Mouse (Mus musculus) left cerebral cortex, adult 18-20 months (tissue): Measurements from ENCODE around the gene Serping1. TPM values are rescaled to one million over a fixed set of nuclear protein-coding genes. Genes with fewer than 3 reads are reported as not detected.
"Not testable (repeated sequence)": the region's sequence is repeated elsewhere in the genome, so short reads cannot be mapped to it uniquely, and the experiment has no call there.

Experiments used
- DNase-seq, 2 experiments: peaks; one replicate each; pipeline ENCODE4 v3.0.0; 2021 to 2022; ENCODE audit warnings: low spot score in 2 of 2, mixed read lengths in 1 of 2
- long read RNA-seq, 2 experiments: library from polyadenylated mRNA; stranded (forward); transcript quantifications; one replicate each; pipeline ENCODE4 v2.0.0; 2021
- total RNA-seq, 2 experiments: library from RNA; stranded (reverse); gene quantifications; 2 replicates each; pipeline ENCODE4 v1.2.3; 2021

Gene Serping1
- total RNA-seq: 1 to 10 TPM; 8.5 to 9.2 TPM
- long read RNA-seq, experiment 1, transcript Serping1-201 (8 exons, 1,768 nt): major isoform, 5 of 37 reads
- long read RNA-seq, experiment 1, partial matches to known transcripts: 29 of 37 reads
- long read RNA-seq, experiment 1, other reads (novel, unspliced or antisense): 3 of 37 reads
- long read RNA-seq, experiment 2, partial matches to known transcripts: 6 of 6 reads
- long read RNA-seq, experiment 2, other reads (novel, unspliced or antisense): 0 of 6 reads

GRCm38 (mm10) chr2:84775241-84775640 is at the start of gene Serping1:
Gene Serping1 (minus strand): TSS chr2:84775444.
- no peak for DNase-seq

GRCm38 (mm10) chr2:84823237-84823636 is 48.0 kb upstream of the Serping1 start:
- DNase-seq: no peak

- DNase-seq: no peak
Observed at GRCm38 (mm10) chr2:84822552-84822951, 47.3 kb upstream of the Serping1 start, which contains the start of gene Smtnl1. Gene Smtnl1 (minus strand): TSS chr2:84822652.

GRCm38 (mm10) chr2:84819861-84820260 is 44.6 kb upstream of the Serping1 start:
- peak; percentile 28 to 39 for DNase-seq

GRCm38 (mm10) chr2:84812676-84813075 is 37.4 kb upstream of the Serping1 start:
- DNase-seq: no peak

GRCm38 (mm10) chr2:84811880-84812279 is 36.6 kb upstream of the Serping1 start:
- DNase-seq: no peak

GRCm38 (mm10) chr2:84810886-84811577 is 35.8 kb upstream of the Serping1 start:
- DNase-seq: peak; percentile 83 to 85

GRCm38 (mm10) chr2:84810526-84810885 is 35.3 kb upstream of the Serping1 start:
- DNase-seq: no peak

GRCm38 (mm10) chr2:84809330-84809729 is 34.1 kb upstream of the Serping1 start:
- no peak for DNase-seq

- no peak for DNase-seq
Observed at GRCm38 (mm10) chr2:84806546-84806945, 31.3 kb upstream of the Serping1 start.

- DNase-seq: no peak
Observed at GRCm38 (mm10) chr2:84803963-84804362, 28.7 kb upstream of the Serping1 start.

- not testable (repeated sequence) for DNase-seq
Observed at GRCm38 (mm10) chr2:84801223-84801622, 26.0 kb upstream of the Serping1 start.

- no peak for DNase-seq
Observed at GRCm38 (mm10) chr2:84800304-84800703, 25.1 kb upstream of the Serping1 start.

GRCm38 (mm10) chr2:84799041-84799561 is 23.9 kb upstream of the Serping1 start:
- DNase-seq: peak; percentile 61 to 71

GRCm38 (mm10) chr2:84798493-84798921 is 23.3 kb upstream of the Serping1 start, which contains the start of gene Ube2l6:
Gene Ube2l6 (plus strand): TSS chr2:84798828.
- DNase-seq: peak; percentile 72 to 83

- DNase-seq: peak; percentile 87 to 88
Observed at GRCm38 (mm10) chr2:84797833-84798492, 22.7 kb upstream of the Serping1 start.

GRCm38 (mm10) chr2:84793871-84794270 is 18.6 kb upstream of the Serping1 start:
- DNase-seq: no peak

GRCm38 (mm10) chr2:84793154-84793553 is 17.9 kb upstream of the Serping1 start:
- no peak for DNase-seq

- DNase-seq: no peak
Observed at GRCm38 (mm10) chr2:84792516-84792915, 17.3 kb upstream of the Serping1 start.

- no peak for DNase-seq
Observed at GRCm38 (mm10) chr2:84790418-84790817, 15.2 kb upstream of the Serping1 start.

- DNase-seq: no peak
Observed at GRCm38 (mm10) chr2:84788316-84788715, 13.1 kb upstream of the Serping1 start.
